In genomic region chr14:30109079-30109478, GRCm38 (mm10) we compare ENCODE assay signal across 8 mouse cellular contexts.
DNase-seq lines count a peak whose midpoint lies in the region; ATAC-seq and TF ChIP-seq lines count a peak whose summit lies in the region.

No protein-coding gene starts in this region.

- intact Hi-C loops in left cerebral cortex, postnatal 36 days (cut with DNase I): no loop called here

- H3K4me2 ChIP-seq in heart, embryonic 11.5 days: no peak overlapping the region
- no peak overlapping the region for H3K4me2 ChIP-seq in limb, embryonic 11.5 days (ENCODE audit: low read depth, severe bottlenecking)

- no peak for ATAC-seq in heart, embryonic 11.5 days (replicated peaks; ENCODE audit: insufficient number of reproducible peaks, low FRiP score, low TSS enrichment)
- ATAC-seq in limb, embryonic 11.5 days (ENCODE audit: insufficient number of reproducible peaks, low FRiP score, low TSS enrichment, low read depth): no peak

- TF ChIP-seq POLR2A in testis, adult 2 months (IDR thresholded peaks at IDR 0.05; ENCODE audit: control insufficient read depth, low read depth, low read length): no peak

- H3K9me3 ChIP-seq in heart, embryonic 11.5 days (replicated peaks; ENCODE audit: control insufficient read depth, low read length): no peaks in the 10 kb centered on the region
- H3K9me3 ChIP-seq in limb, embryonic 11.5 days (ENCODE audit: control insufficient read depth, low read length): no peaks in the 10 kb centered on the region

- WGBS in heart, embryonic 11.5 days (ENCODE audit: insufficient replicate concordance): 46% methylated on average over 2 of the region's 2 CpGs
- 49% methylated on average over 2 of the region's 2 CpGs for WGBS in limb, embryonic 11.5 days

- H3K4me1 ChIP-seq in heart, embryonic 11.5 days (ENCODE audit: control insufficient read depth, insufficient read depth, low read length): peaks cover 10% of the 10 kb centered on the region
- peaks cover 4% of the 10 kb centered on the region; the same call in 1 of the 2 replicates for H3K4me1 ChIP-seq in testis, adult 2 months (ENCODE audit: control insufficient read depth, insufficient read depth, low read length)
- H3K4me1 ChIP-seq in limb, embryonic 11.5 days (ENCODE audit: control insufficient read depth, insufficient read depth, low read length): no peaks in the 10 kb centered on the region

- H3K9ac ChIP-seq in heart, embryonic 11.5 days (ENCODE audit: low read depth, low read length): no peak overlapping the region
- no peak overlapping the region for H3K9ac ChIP-seq in limb, embryonic 11.5 days (ENCODE audit: low read length)

- no peak overlapping the region for H3K27ac ChIP-seq in heart, embryonic 11.5 days (ENCODE audit: low read depth, low read length)
- no peak overlapping the region for H3K27ac ChIP-seq in testis, adult 2 months (ENCODE audit: control insufficient read depth, insufficient read depth, low read depth, low read length)
- no peak overlapping the region for H3K27ac ChIP-seq in limb, embryonic 11.5 days (replicated peaks; ENCODE audit: low read depth, low read length)

- peak; percentile 72; the same call in 1 of the 2 replicates for TF ChIP-seq CTCF in testis, adult 2 months (IDR thresholded peaks at IDR 0.05; ENCODE audit: control insufficient read depth, insufficient read depth, insufficient replicate concordance, low read depth, low read length)

- no peak overlapping the region for H3K4me3 ChIP-seq in heart, embryonic 11.5 days (ENCODE audit: low read depth, low read length)
- no peak overlapping the region for H3K4me3 ChIP-seq in testis, adult 2 months (ENCODE audit: control insufficient read depth, low read depth, low read length)
- H3K4me3 ChIP-seq in limb, embryonic 11.5 days (ENCODE audit: low read depth, low read length): no peak overlapping the region

- no peaks in the 10 kb centered on the region for H3K36me3 ChIP-seq in heart, embryonic 11.5 days (ENCODE audit: control insufficient read depth, insufficient read depth, low read length)
- H3K36me3 ChIP-seq in testis, adult 2 months (ENCODE audit: control insufficient read depth, insufficient read depth, low read length): no peaks in the 10 kb centered on the region
- no peaks in the 10 kb centered on the region for H3K36me3 ChIP-seq in limb, embryonic 11.5 days (ENCODE audit: control insufficient read depth, insufficient read depth, low read length)

- peak; percentile 23 for DNase-seq in heart, postnatal 4 days
- DNase-seq in testis, postnatal 10 days (ENCODE audit: low spot score): no peak
- DNase-seq in limb, embryonic 11.5 days (ENCODE audit: low spot score): peak; percentile 40
- peak; percentile 69 for DNase-seq in thymus, postnatal 4 days
- DNase-seq in left cerebral cortex, postnatal 36 days (ENCODE audit: low spot score in 2 of 2): no peak
- DNase-seq in right cerebral cortex, postnatal 36 days (ENCODE audit: low spot score in 2 of 2): no peak

- H3K27me3 ChIP-seq in heart, embryonic 11.5 days (ENCODE audit: control insufficient read depth, insufficient read depth, low read length): no peaks in the 10 kb centered on the region
- no peaks in the 10 kb centered on the region for H3K27me3 ChIP-seq in testis, adult 2 months (ENCODE audit: control insufficient read depth, insufficient read depth, low read length)
- H3K27me3 ChIP-seq in limb, embryonic 11.5 days (ENCODE audit: control insufficient read depth, insufficient read depth, low read length): no peaks in the 10 kb centered on the region

Comparison
In these comparisons a context has a peak if more than half of its experiments do, and no peak if none do; other contexts are left out.
1. DNase-seq: peak in heart, postnatal 4 days (single experiment), limb, embryonic 11.5 days (single experiment) and thymus, postnatal 4 days (single experiment); none in testis, postnatal 10 days (single experiment), left cerebral cortex, postnatal 36 days (0 of 2) and right cerebral cortex, postnatal 36 days (0 of 2).